Mouse (Mus musculus): ENCODE results near the gene Stk40. TPM values are rescaled to one million over a fixed set of nuclear protein-coding genes. Genes with fewer than 3 reads are reported as not detected.

The Stk40 gene
- polyA plus RNA-seq, 1 experiment from 2014 or later = 24.4 TPM

- 76% methylated on average over 6 of the region's 6 CpGs for WGBS
- Histone ChIP-seq H3K4me2 (no peak overlapping the region), H3K4me1 (replicated peaks; ENCODE audit: control insufficient read depth, insufficient read depth, low read length) (no peaks in the 10 kb centered on the region), H3K36me3 (ENCODE audit: control insufficient read depth, insufficient read depth, low read length) (no peaks in the 10 kb centered on the region), H3K9me3 (ENCODE audit: control insufficient read depth, low read length) (0 out of 2 replicates have a peak, but pooled peaks cover 2% of the 10 kb centered on the region), H3K4me3 (ENCODE audit: low read depth, low read length) (no peak overlapping the region), H3K27ac (ENCODE audit: low read depth, low read length) (no peak overlapping the region), H3K9ac (ENCODE audit: low read depth, low read length) (no peak overlapping the region), H3K27me3 (replicated peaks; ENCODE audit: control insufficient read depth, insufficient read depth, low read length) (no peaks in the 10 kb centered on the region)
- ATAC-seq (replicated peaks; ENCODE audit: low FRiP score) = no peak
- no peak for DNase-seq (ENCODE audit: low spot score)
Measured at GRCm38 (mm10) chr4:126077833-126078232, 25.9 kb upstream of the Stk40 start.

GRCm38 (mm10) chr4:126079266-126079665 lies 24.5 kb upstream of the Stk40 start:
- Histone ChIP-seq H3K4me2 (no peak overlapping the region), H3K27ac (ENCODE audit: low read depth, low read length) (no peak overlapping the region), H3K4me1 (replicated peaks; ENCODE audit: control insufficient read depth, insufficient read depth, low read length) (no peaks in the 10 kb centered on the region; the same call in 1 of the 2 replicates), H3K36me3 (ENCODE audit: control insufficient read depth, insufficient read depth, low read length) (no peaks in the 10 kb centered on the region), H3K27me3 (replicated peaks; ENCODE audit: control insufficient read depth, insufficient read depth, low read length) (no peaks in the 10 kb centered on the region), H3K9ac (ENCODE audit: low read depth, low read length) (no peak overlapping the region), H3K4me3 (ENCODE audit: low read depth, low read length) (no peak overlapping the region), H3K9me3 (ENCODE audit: control insufficient read depth, low read length) (0 out of 2 replicates have a peak, but pooled peaks cover 2% of the 10 kb centered on the region)
- ATAC-seq (replicated peaks; ENCODE audit: low FRiP score) = no peak
- DNase-seq (ENCODE audit: low spot score) = no peak
- 75% methylated on average over 4 of the region's 4 CpGs for WGBS

- H3K27ac ChIP-seq (ENCODE audit: low read depth, low read length) = no peak overlapping the region
- no peak overlapping the region for H3K4me3 ChIP-seq (ENCODE audit: low read depth, low read length)
- H3K9me3 ChIP-seq (ENCODE audit: control insufficient read depth, low read length) = 0 out of 2 replicates have a peak, but pooled peaks cover 2% of the 10 kb centered on the region
- H3K9ac ChIP-seq (ENCODE audit: low read depth, low read length) = no peak overlapping the region
- DNase-seq (ENCODE audit: low spot score) (no peak), ATAC-seq (replicated peaks; ENCODE audit: low FRiP score) (no peak)
- no peaks in the 10 kb centered on the region; the same call in 1 of the 2 replicates for H3K4me1 ChIP-seq (replicated peaks; ENCODE audit: control insufficient read depth, insufficient read depth, low read length)
- H3K36me3 ChIP-seq (ENCODE audit: control insufficient read depth, insufficient read depth, low read length) = no peaks in the 10 kb centered on the region
- WGBS = 88% methylated on average over 1 of the region's 1 CpGs
- no peak overlapping the region for H3K4me2 ChIP-seq
- no peaks in the 10 kb centered on the region for H3K27me3 ChIP-seq (replicated peaks; ENCODE audit: control insufficient read depth, insufficient read depth, low read length)
Measured at GRCm38 (mm10) chr4:126081601-126082000, 22.2 kb upstream of the Stk40 start.

GRCm38 (mm10) chr4:126083021-126083420 lies 20.7 kb upstream of the Stk40 start:
- Histone ChIP-seq H3K27ac (ENCODE audit: low read depth, low read length) (no peak overlapping the region), H3K36me3 (ENCODE audit: control insufficient read depth, insufficient read depth, low read length) (no peaks in the 10 kb centered on the region), H3K27me3 (replicated peaks; ENCODE audit: control insufficient read depth, insufficient read depth, low read length) (no peaks in the 10 kb centered on the region), H3K4me3 (ENCODE audit: low read depth, low read length) (no peak overlapping the region), H3K9ac (ENCODE audit: low read depth, low read length) (no peak overlapping the region), H3K4me1 (replicated peaks; ENCODE audit: control insufficient read depth, insufficient read depth, low read length) (no peaks in the 10 kb centered on the region; the same call in none of the 2 replicates), H3K4me2 (no peak overlapping the region), H3K9me3 (ENCODE audit: control insufficient read depth, low read length) (0 out of 2 replicates have a peak, but pooled peaks cover 2% of the 10 kb centered on the region)
- DNase-seq (ENCODE audit: low spot score) (no peak), ATAC-seq (replicated peaks; ENCODE audit: low FRiP score) (peak; percentile 28; the same call in 1 of the 2 replicates)
- 61% methylated on average over 9 of the region's 9 CpGs for WGBS

- ATAC-seq (replicated peaks; ENCODE audit: low FRiP score) (no peak), DNase-seq (ENCODE audit: low spot score) (no peak)
- H3K27me3 ChIP-seq (replicated peaks; ENCODE audit: control insufficient read depth, insufficient read depth, low read length) = no peaks in the 10 kb centered on the region
- H3K36me3 ChIP-seq (ENCODE audit: control insufficient read depth, insufficient read depth, low read length) = no peaks in the 10 kb centered on the region
- 72% methylated on average over 8 of the region's 8 CpGs for WGBS
- H3K4me1 ChIP-seq (replicated peaks; ENCODE audit: control insufficient read depth, insufficient read depth, low read length) = no peaks in the 10 kb centered on the region; the same call in none of the 2 replicates
- H3K4me3 ChIP-seq (ENCODE audit: low read depth, low read length) = no peak overlapping the region
- H3K9me3 ChIP-seq (ENCODE audit: control insufficient read depth, low read length) = 0 out of 2 replicates have a peak, but pooled peaks cover 2% of the 10 kb centered on the region
- no peak overlapping the region for H3K9ac ChIP-seq (ENCODE audit: low read depth, low read length)
- H3K27ac ChIP-seq (ENCODE audit: low read depth, low read length) = no peak overlapping the region
- H3K4me2 ChIP-seq = no peak overlapping the region
Measured at GRCm38 (mm10) chr4:126084382-126084781, 19.4 kb upstream of the Stk40 start.

GRCm38 (mm10) chr4:126085996-126086576 lies 17.7 kb upstream of the Stk40 start:
- H3K4me3 ChIP-seq (ENCODE audit: low read depth, low read length) = no peak overlapping the region

GRCm38 (mm10) chr4:126090101-126090847 lies 13.5 kb upstream of the Stk40 start:
- Histone ChIP-seq H3K9me3 (ENCODE audit: control insufficient read depth, low read length) (no peaks in the 10 kb centered on the region), H3K9ac (ENCODE audit: low read depth, low read length) (no peak overlapping the region), H3K4me3 (ENCODE audit: low read depth, low read length) (no peak overlapping the region), H3K27ac (ENCODE audit: low read depth, low read length) (no peak overlapping the region), H3K27me3 (replicated peaks; ENCODE audit: control insufficient read depth, insufficient read depth, low read length) (no peaks in the 10 kb centered on the region), H3K36me3 (ENCODE audit: control insufficient read depth, insufficient read depth, low read length) (no peaks in the 10 kb centered on the region), H3K4me1 (replicated peaks; ENCODE audit: control insufficient read depth, insufficient read depth, low read length) (no peaks in the 10 kb centered on the region; the same call in 1 of the 2 replicates), H3K4me2 (no peak overlapping the region)
- 59% methylated on average over 7 of the region's 7 CpGs for WGBS
- ATAC-seq (replicated peaks; ENCODE audit: low FRiP score) = no peak
- DNase-seq (ENCODE audit: low spot score) = no peak

More at GRCm38 (mm10) chr4:126085996-126086576, 17.7 kb upstream of the Stk40 start:
- H3K9me3 ChIP-seq (ENCODE audit: control insufficient read depth, low read length) = 0 out of 2 replicates have a peak, but pooled peaks cover 2% of the 10 kb centered on the region
- no peak overlapping the region for H3K27ac ChIP-seq (ENCODE audit: low read depth, low read length)
- no peaks in the 10 kb centered on the region for H3K27me3 ChIP-seq (replicated peaks; ENCODE audit: control insufficient read depth, insufficient read depth, low read length)
- WGBS = 28% methylated on average over 7 of the region's 7 CpGs
- no peaks in the 10 kb centered on the region; the same call in none of the 2 replicates for H3K4me1 ChIP-seq (replicated peaks; ENCODE audit: control insufficient read depth, insufficient read depth, low read length)
- H3K9ac ChIP-seq (ENCODE audit: low read depth, low read length) = no peak overlapping the region
- H3K36me3 ChIP-seq (ENCODE audit: control insufficient read depth, insufficient read depth, low read length) = no peaks in the 10 kb centered on the region
- H3K4me2 ChIP-seq = no peak overlapping the region
- ATAC-seq (replicated peaks; ENCODE audit: low FRiP score) (peak; percentile 78), DNase-seq (ENCODE audit: low spot score) (peak; percentile 78)

- Histone ChIP-seq H3K27me3 (replicated peaks; ENCODE audit: control insufficient read depth, insufficient read depth, low read length) (no peaks in the 10 kb centered on the region), H3K9ac (ENCODE audit: low read depth, low read length) (no peak overlapping the region), H3K9me3 (ENCODE audit: control insufficient read depth, low read length) (no peaks in the 10 kb centered on the region), H3K4me2 (no peak overlapping the region), H3K4me3 (ENCODE audit: low read depth, low read length) (no peak overlapping the region), H3K4me1 (replicated peaks; ENCODE audit: control insufficient read depth, insufficient read depth, low read length) (no peaks in the 10 kb centered on the region; the same call in 1 of the 2 replicates), H3K36me3 (ENCODE audit: control insufficient read depth, insufficient read depth, low read length) (no peaks in the 10 kb centered on the region), H3K27ac (ENCODE audit: low read depth, low read length) (no peak overlapping the region)
- ATAC-seq (replicated peaks; ENCODE audit: low FRiP score) (no peak), DNase-seq (ENCODE audit: low spot score) (no peak)
- WGBS = 67% methylated on average over 4 of the region's 4 CpGs
Measured at GRCm38 (mm10) chr4:126090848-126091124, 13.0 kb upstream of the Stk40 start.
